Mouse (Mus musculus) testis, adult 2 months (tissue): Measurements from ENCODE around the gene Stxbp1. TPM values are rescaled to one million over a fixed set of nuclear protein-coding genes. Genes with fewer than 3 reads are reported as not detected.
A peak's percentile ranks its signal among the peaks of the same experiment; 100 is the strongest.

ENCODE experiments used
- H3K27ac ChIP-seq: fragments of 200-500 bp; 2 replicates; pipeline ENCODE4 v1.5.1; 2012; ENCODE audit warnings: low read depth, low read length; ENCODE audit not compliant: control insufficient read depth, insufficient read depth
- H3K27me3 ChIP-seq: fragments of 200-500 bp; 2 replicates; pipeline ENCODE4 v1.6.1; 2012; ENCODE audit warnings: mild to moderate bottlenecking, low read length, moderate library complexity; ENCODE audit not compliant: control insufficient read depth, insufficient read depth
- H3K36me3 ChIP-seq: fragments of 200-500 bp; 2 replicates; pipeline ENCODE4 v1.6.1; 2012; ENCODE audit warnings: mild to moderate bottlenecking, low read length; ENCODE audit not compliant: control insufficient read depth, insufficient read depth
- H3K4me1 ChIP-seq: fragments of 200-500 bp; 2 replicates; pipeline ENCODE4 v1.6.1; 2012; ENCODE audit warnings: low read length; ENCODE audit not compliant: control insufficient read depth, insufficient read depth
- H3K4me3 ChIP-seq: fragments of 200-500 bp; 2 replicates; pipeline ENCODE4 v1.5.1; 2012; ENCODE audit warnings: low read depth, mild to moderate bottlenecking, low read length, moderate library complexity, mixed read lengths; ENCODE audit not compliant: control insufficient read depth
- CTCF ChIP-seq: fragments of 200-500 bp; IDR thresholded peaks from 2 replicates; pipeline ENCODE4 v1.5.1; 2012; ENCODE audit warnings: low read depth, mild to moderate bottlenecking, inconsistent platforms, low read length, moderate library complexity; ENCODE audit not compliant: control insufficient read depth, insufficient read depth, insufficient replicate concordance
- POLR2A ChIP-seq: fragments of 200-500 bp; IDR thresholded peaks from 2 replicates; pipeline ENCODE4 v1.6.1; 2012; ENCODE audit warnings: low read depth, mild to moderate bottlenecking, inconsistent platforms, low read length, moderate library complexity; ENCODE audit not compliant: control insufficient read depth
- polyA plus RNA-seq: library from polyadenylated mRNA; depleted of rRNA; stranded (reverse); fragments of >200 nt; gene quantifications from 2 replicates; pipeline ENCODE4 v1.2.3, GENCODE M21; 2012

Stxbp1 gene
- polyA plus RNA-seq, 1 experiment = 15.2 TPM

DNA sequence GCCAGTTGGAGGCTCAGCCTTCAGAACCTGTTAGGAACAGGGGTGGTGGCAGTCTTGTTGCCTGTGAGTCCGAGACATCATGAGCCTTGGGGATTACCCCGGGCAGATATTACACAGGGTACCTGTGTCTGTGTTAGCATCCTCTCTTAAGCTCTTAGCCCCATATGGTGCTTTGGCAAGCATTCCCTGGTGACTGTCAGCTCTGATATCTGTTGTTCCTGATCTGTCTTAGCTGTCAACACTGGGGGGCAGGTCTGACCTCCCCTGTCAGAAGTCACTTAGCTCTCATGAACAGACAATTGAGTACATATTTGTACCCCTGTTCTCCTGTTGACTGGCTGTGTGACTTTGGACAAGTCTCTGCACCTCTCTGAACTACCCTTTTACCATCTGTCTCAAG, 88.0 kb downstream of the Stxbp1 start:
- Histone ChIP-seq H3K27ac (no peak overlapping the region), H3K4me3 (no peak overlapping the region), H3K4me1 (peaks cover 2% of the 10 kb centered on the region; the same call in 1 of the 2 replicates), H3K27me3 (no peaks in the 10 kb centered on the region), H3K36me3 (peaks cover 1% of the 10 kb centered on the region; the same call in 1 of the 2 replicates)
- TF ChIP-seq CTCF = no peak
- TF ChIP-seq POLR2A = no peak

DNA sequence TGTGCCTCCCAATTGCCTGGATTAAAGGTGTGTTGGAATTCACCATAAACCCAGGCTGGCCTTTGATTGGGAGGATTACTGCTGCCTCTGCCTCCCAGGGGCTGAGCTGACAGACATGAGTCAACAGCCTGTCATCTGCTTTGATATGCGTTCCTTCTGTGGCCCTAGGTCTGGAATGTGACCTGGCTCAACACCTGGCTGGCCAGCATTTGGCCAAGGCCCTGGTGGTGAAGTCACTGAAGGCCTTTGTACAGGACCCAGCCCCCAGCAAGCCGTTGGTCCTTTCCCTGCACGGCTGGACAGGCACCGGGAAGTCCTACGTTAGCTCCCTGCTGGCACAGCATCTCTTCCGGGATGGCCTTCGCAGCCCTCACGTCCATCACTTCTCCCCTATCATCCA, 88.5 kb downstream of the Stxbp1 start:
- no peak overlapping the region for H3K4me3 ChIP-seq
- no peak overlapping the region for H3K27ac ChIP-seq
- peaks cover 2% of the 10 kb centered on the region; the same call in 1 of the 2 replicates for H3K4me1 ChIP-seq
- H3K27me3 ChIP-seq = no peaks in the 10 kb centered on the region
- peaks cover 1% of the 10 kb centered on the region; the same call in 1 of the 2 replicates for H3K36me3 ChIP-seq
- TF ChIP-seq CTCF (no peak), POLR2A (no peak)

DNA sequence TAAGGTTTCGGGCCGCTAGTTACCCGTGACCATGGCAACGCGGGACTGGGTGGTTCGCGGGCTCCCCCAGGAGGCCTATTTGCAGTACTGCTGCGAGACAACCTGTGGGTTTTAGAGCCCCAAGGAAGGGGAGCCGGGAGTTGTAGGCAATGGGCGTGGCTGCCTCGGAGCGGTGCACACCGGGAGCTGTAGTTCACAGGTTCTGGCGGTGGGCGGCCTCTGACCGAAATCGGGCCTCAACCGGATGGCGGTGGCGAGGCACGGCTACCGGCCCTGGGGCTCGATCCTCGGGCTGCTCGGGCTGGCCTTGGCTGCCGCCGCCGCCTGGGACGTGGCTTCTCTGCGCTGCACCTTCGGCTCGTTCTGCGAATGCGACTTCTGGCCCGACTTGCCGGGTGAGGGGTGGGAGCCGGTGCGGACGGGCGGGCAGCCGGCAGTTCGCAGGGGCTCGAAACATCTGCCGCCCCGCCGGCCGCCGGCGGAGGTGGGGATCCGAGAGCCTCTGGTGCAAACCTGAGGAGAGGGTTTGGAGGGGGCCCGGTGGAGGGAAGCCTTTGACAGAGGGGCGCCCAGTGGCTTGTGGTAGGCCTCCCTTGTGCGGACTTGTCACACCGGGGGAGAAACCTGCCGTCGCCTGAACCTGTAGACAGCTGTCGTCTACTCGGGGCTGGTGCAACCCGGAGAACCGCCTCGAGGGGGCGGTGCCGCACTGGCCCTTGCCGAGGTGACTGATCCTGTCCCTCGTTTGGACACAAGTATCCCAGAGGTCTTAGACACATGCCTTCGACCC, 89.8 kb downstream of the Stxbp1 start, which contains the start of gene Tor2a:
Tor2a (plus strand) TSS at position 179 of the 790 bp plus-strand sequence.
- H3K27ac ChIP-seq = peak within 1 kb of the TSS; percentile 92
- peak within 1 kb of the TSS; percentile 94 for H3K4me3 ChIP-seq
- peak; percentile 87; the same call in 1 of the 2 replicates for TF ChIP-seq CTCF
- peak; percentile 56 for TF ChIP-seq POLR2A
- no peaks in the 10 kb centered on the region for H3K27me3 ChIP-seq
- H3K4me1 ChIP-seq = peaks cover 2% of the 10 kb centered on the region; the same call in 1 of the 2 replicates
- H3K36me3 ChIP-seq = no peaks in the 10 kb centered on the region

DNA sequence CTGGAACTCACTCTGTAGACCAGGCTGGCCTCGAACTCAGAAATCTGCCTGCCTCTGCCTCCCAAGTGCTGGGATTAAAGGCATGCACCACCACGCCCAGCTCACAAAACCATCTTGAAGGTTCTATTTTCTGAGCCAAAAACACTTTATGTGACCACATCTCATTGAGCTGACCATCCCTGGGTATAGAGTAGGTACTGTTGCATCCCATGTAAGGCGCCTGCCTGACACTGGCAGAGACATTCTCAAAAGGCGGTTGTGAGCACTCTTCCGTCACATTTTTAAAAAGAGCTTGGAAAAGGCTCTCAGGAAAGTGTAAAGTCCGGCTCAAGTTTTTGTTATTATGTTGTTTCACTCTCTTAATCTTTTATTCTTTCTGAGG, 90.4 kb downstream of the Stxbp1 start:
- H3K4me3 ChIP-seq = peak overlapping the region; percentile 94
- no peaks in the 10 kb centered on the region for H3K27me3 ChIP-seq
- H3K27ac ChIP-seq = peak overlapping the region; percentile 30
- TF ChIP-seq POLR2A (no peak), CTCF (no peak)
- peaks cover 2% of the 10 kb centered on the region; the same call in 1 of the 2 replicates for H3K4me1 ChIP-seq
- H3K36me3 ChIP-seq = no peaks in the 10 kb centered on the region

DNA sequence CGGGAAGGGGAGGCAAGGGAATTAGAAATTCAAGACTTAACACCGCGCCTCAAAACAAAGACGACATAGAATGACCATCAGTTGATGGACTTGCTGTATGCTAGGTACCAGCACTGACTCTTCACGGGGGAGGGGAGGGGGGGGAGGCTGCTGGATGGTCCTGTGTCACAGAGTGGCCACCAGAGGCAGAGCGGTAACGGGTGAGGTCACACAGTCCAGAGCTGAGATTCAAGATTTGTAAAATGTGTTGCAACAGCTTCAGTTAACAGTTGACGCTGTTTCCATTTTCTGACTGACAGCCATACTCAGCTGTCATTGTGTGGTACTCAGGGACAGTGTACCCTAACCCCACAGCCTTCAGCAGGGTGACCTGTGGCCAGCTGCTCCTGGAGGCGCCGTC, 94.9 kb downstream of the Stxbp1 start:
- no peak for TF ChIP-seq POLR2A
- TF ChIP-seq CTCF = no peak
- Histone ChIP-seq H3K36me3 (no peaks in the 10 kb centered on the region), H3K4me3 (no peak overlapping the region)

DNA sequence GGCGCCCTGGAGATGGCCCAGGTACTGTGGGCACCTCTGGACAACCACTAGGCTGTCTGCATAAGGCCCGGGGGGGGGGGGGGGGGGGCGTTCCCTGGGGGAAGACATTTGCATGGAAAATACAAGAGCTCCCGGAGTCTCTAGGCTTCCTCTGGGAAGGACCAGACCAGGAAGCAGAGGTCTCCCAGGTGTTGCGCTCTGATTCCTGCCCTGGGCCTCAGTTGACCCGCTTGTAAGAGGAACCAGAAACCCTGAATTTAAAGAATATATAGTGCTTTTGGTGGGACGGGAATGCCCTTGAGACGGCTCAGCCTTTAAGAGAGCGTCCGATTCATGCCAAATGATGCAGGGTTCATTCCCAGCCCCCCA, 95.4 kb downstream of the Stxbp1 start:
- Histone ChIP-seq H3K27ac (no peak overlapping the region), H3K27me3 (no peaks in the 10 kb centered on the region), H3K4me3 (peak overlapping the region; percentile 72; the same call in 1 of the 2 replicates), H3K4me1 (peaks cover 7% of the 10 kb centered on the region), H3K36me3 (no peaks in the 10 kb centered on the region)
- TF ChIP-seq POLR2A (no peak), CTCF (no peak)

More for the DNA sequence above, 94.9 kb downstream of the Stxbp1 start:
- peaks cover 7% of the 10 kb centered on the region for H3K4me1 ChIP-seq
- H3K27ac ChIP-seq = no peak overlapping the region
- H3K27me3 ChIP-seq = no peaks in the 10 kb centered on the region

DNA sequence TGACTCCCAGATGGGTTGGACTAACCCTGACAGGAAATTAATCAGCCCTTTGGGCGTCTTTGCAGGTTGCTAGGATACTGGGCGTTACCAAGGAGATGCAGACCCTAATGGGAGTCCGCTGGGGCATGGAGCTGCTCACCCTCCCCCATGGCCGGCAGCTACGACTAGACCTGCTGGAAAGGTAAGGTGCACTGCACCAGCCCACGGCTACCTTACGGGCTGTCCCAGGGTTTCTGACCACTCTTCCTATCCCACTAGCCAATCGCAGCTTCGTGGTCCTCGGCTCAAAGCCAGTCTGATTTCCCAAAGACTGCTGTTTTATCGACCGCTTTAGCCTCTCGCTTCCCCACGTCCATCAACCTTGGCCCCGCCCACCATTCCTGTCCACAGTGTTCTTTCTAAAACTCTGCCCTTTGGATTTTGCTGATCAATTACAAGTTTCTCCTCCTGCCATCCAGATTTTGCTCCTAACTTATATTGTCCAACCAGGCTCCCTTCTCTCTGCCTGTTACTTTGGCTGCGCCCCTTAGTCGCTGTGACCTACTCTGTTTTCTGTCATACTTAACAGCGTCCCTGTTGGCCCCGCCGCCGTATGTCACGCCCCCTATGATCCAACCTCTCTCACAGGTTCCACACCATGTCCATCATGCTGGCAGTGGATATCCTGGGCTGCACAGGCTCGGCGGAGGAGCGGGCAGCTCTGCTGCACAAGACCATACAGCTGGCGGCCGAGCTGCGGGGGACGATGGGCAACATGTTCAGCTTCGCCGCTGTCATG, 96.0 kb downstream of the Stxbp1 start:
- Histone ChIP-seq H3K36me3 (no peaks in the 10 kb centered on the region), H3K4me1 (peaks cover 7% of the 10 kb centered on the region), H3K27me3 (no peaks in the 10 kb centered on the region), H3K27ac (no peak overlapping the region), H3K4me3 (peak overlapping the region; percentile 72)
- TF ChIP-seq CTCF (no peak), POLR2A (no peak)
